Mouse (Mus musculus) activated CD4-positive, CD25-positive, alpha-beta regulatory T cell (primary cell): ENCODE data around the gene AC124108.1. TPM values are rescaled to one million over a fixed set of nuclear protein-coding genes. Genes with fewer than 3 reads are reported as not detected.

ENCODE experiments used
- polyA plus RNA-seq, 2 experiments: library from polyadenylated mRNA; unstranded; fragments of 100-300 nt; shearing (Covaris generic); gene quantifications; one replicate each; pipeline ENCODE4 v1.2.1; 2017

AC124108.1 gene
- not detected for polyA plus RNA-seq

GRCm38 (mm10) chr1:132191093-132191785 lies at the start of gene AC124108.1, which contains the start of gene Lemd1:
AC124108.1 (plus strand) TSS chr1:132191457.
Lemd1 (plus strand) TSS chr1:132191431.

GRCm38 (mm10) chr1:132229667-132230066 lies 38.4 kb downstream of the AC124108.1 start, which contains the start of gene Gm10188:
Gm10188 (minus strand) TSS chr1:132229767.

Other genes starting within 250 kb of the AC124108.1 start
- gene Slc45a3, start 228.5 kb upstream of the AC124108.1 start, polyA plus RNA-seq: 1 to 10 TPM; 1.1 to 1.4 TPM
- 10 to 100 TPM; 84.0 to 94.1 TPM for gene Elk4, start 183.8 kb upstream of the AC124108.1 start, polyA plus RNA-seq
- 10 to 100 TPM; 81.3 to 88.4 TPM for gene Mfsd4a, start 123.4 kb upstream of the AC124108.1 start, polyA plus RNA-seq
- gene Cdk18, start 51.8 kb upstream of the AC124108.1 start, polyA plus RNA-seq: not detected
- gene Lemd1, start within 50 bp of the AC124108.1 start, polyA plus RNA-seq: under 1 TPM in 1 of 2 experiments, not detected in 1; 0.25 TPM
- not detected for gene Gm10188, start 38.3 kb downstream of the AC124108.1 start, polyA plus RNA-seq
- gene Klhdc8a, start 107.2 kb downstream of the AC124108.1 start, polyA plus RNA-seq: not detected
- 1 to 10 TPM; 3.4 to 3.6 TPM for gene Nuak2, start 124.7 kb downstream of the AC124108.1 start, polyA plus RNA-seq
- under 1 TPM; 0.92 TPM for gene Tmcc2, start 199.8 kb downstream of the AC124108.1 start, polyA plus RNA-seq
- gene Dstyk, start 226.1 kb downstream of the AC124108.1 start, polyA plus RNA-seq: 1 to 10 TPM; 5.3 to 6.7 TPM